Mouse (Mus musculus) stomach, postnatal 0 days (tissue): ENCODE results near the gene Tex38. TPM values are rescaled to one million over a fixed set of nuclear protein-coding genes. Genes with fewer than 3 reads are reported as not detected.

Experiments used
- ATAC-seq: fragments of 200-750 bp; cut with Nextera tagmentation; 2 replicates; pipeline ENCODE4 v1.8.0; 2017; ENCODE audit not compliant: low FRiP score, low TSS enrichment
- DNase-seq: peaks from one replicate; pipeline ENCODE4 v3.0.0-alpha.2; 2016; ENCODE audit warnings: low spot score
- H3K27ac ChIP-seq: fragments of 300-500 bp; sonication (generic); replicated peaks from 2 replicates; pipeline ENCODE4 v1.5.1; 2014; ENCODE audit warnings: mild to moderate bottlenecking, control low read depth
- H3K27me3 ChIP-seq: fragments of 300-500 bp; sonication (generic); 2 replicates; pipeline ENCODE4 v1.6.1; 2014; ENCODE audit warnings: low read length; ENCODE audit not compliant: control insufficient read depth, insufficient read depth
- H3K36me3 ChIP-seq: fragments of 300-500 bp; sonication (generic); 2 replicates; pipeline ENCODE4 v1.6.1; 2014; ENCODE audit warnings: low read length, mixed read lengths; ENCODE audit not compliant: control insufficient read depth, insufficient read depth
- H3K4me1 ChIP-seq: fragments of 300-500 bp; sonication (generic); replicated peaks from 2 replicates; pipeline ENCODE4 v1.6.1; 2014; ENCODE audit warnings: antibody characterized with exemption; ENCODE audit not compliant: control insufficient read depth, insufficient read depth
- H3K4me2 ChIP-seq: fragments of 300-500 bp; sonication (generic); replicated peaks from 2 replicates; pipeline ENCODE4 v1.6.1; 2014; ENCODE audit warnings: low read depth, mild to moderate bottlenecking, control low read depth, moderate library complexity
- H3K4me3 ChIP-seq: fragments of 300-500 bp; sonication (generic); 2 replicates; pipeline ENCODE4 v1.5.1; 2014; ENCODE audit warnings: low read depth, low read length, control low read depth
- H3K9ac ChIP-seq: fragments of 300-500 bp; sonication (generic); 2 replicates; pipeline ENCODE4 v1.6.1; 2014; ENCODE audit warnings: mild to moderate bottlenecking, low read length, control low read depth, mixed read lengths
- H3K9me3 ChIP-seq: fragments of 300-500 bp; sonication (generic); 2 replicates; pipeline ENCODE4 v1.6.1; 2016; ENCODE audit warnings: low read length; ENCODE audit not compliant: control insufficient read depth
- CTCF ChIP-seq: IDR thresholded peaks from 2 replicates; pipeline ENCODE4 v1.5.1; 2016; ENCODE audit warnings: antibody characterized with exemption, low read depth, mild to moderate bottlenecking, moderate library complexity
- EP300 ChIP-seq: optimal IDR thresholded peaks from 2 replicates; pipeline ENCODE3; 2016; ENCODE audit warnings: antibody characterized with exemption
- WGBS: fragments of 180-500 bp; shearing (Covaris S2); extraction: QIAGEN DNeasy Blood & Tissue Kit; methylation state at CpG from one replicate; pipeline ENCODE4 v1.1.7; 2014; 5-methylcytosine and 5-hydroxymethylcytosine counted together
- polyA plus RNA-seq: library from polyadenylated mRNA; unstranded; fragments of >200 nt; fragmentation: Nextera tagmentation; extraction: Ambion mirVana; gene quantifications from 2 replicates; pipeline ENCODE4 v1.2.1, GENCODE M21; 2015

Gene Tex38
- polyA plus RNA-seq, 1 experiment from 2014 or later = 0.21 TPM

GRCm38 (mm10) chr4:115761206-115761605 is 19.6 kb downstream of the Tex38 start:
- peaks cover 15% of the 10 kb centered on the region for H3K36me3 ChIP-seq
- no peak overlapping the region for H3K9ac ChIP-seq
- no peak for DNase-seq
- H3K27me3 ChIP-seq = no peaks in the 10 kb centered on the region
- no peak overlapping the region for H3K4me2 ChIP-seq
- ATAC-seq = no peak
- H3K27ac ChIP-seq = no peak overlapping the region
- no peaks in the 10 kb centered on the region for H3K4me1 ChIP-seq
- 39% methylated on average over 3 of the region's 3 CpGs for WGBS
- H3K9me3 ChIP-seq = no peaks in the 10 kb centered on the region
- H3K4me3 ChIP-seq = no peak overlapping the region
- no peak for TF ChIP-seq EP300

GRCm38 (mm10) chr4:115754851-115755250 is 26.0 kb downstream of the Tex38 start:
- no peak overlapping the region for H3K4me2 ChIP-seq
- H3K36me3 ChIP-seq = peaks cover 7% of the 10 kb centered on the region; the same call in 1 of the 2 replicates
- TF ChIP-seq CTCF = peak; percentile 35
- TF ChIP-seq EP300 = no peak
- H3K4me1 ChIP-seq = no peaks in the 10 kb centered on the region
- no peak overlapping the region for H3K27ac ChIP-seq
- no peak for DNase-seq
- no peak for ATAC-seq
- H3K9me3 ChIP-seq = no peaks in the 10 kb centered on the region
- no peaks in the 10 kb centered on the region for H3K27me3 ChIP-seq
- 95% methylated on average over 1 of the region's 1 CpGs for WGBS
- no peak overlapping the region for H3K9ac ChIP-seq
- H3K4me3 ChIP-seq = no peak overlapping the region

- WGBS = 93% methylated on average over 3 of the region's 3 CpGs
- no peak overlapping the region for H3K9ac ChIP-seq
- H3K36me3 ChIP-seq = peaks cover 3% of the 10 kb centered on the region; the same call in 1 of the 2 replicates
- H3K4me3 ChIP-seq = no peak overlapping the region
- H3K4me2 ChIP-seq = no peak overlapping the region
- no peaks in the 10 kb centered on the region for H3K4me1 ChIP-seq
- TF ChIP-seq EP300 (no peak), CTCF (no peak)
- H3K27ac ChIP-seq = no peak overlapping the region
- H3K9me3 ChIP-seq = no peaks in the 10 kb centered on the region
- DNase-seq = no peak
- no peaks in the 10 kb centered on the region for H3K27me3 ChIP-seq
- ATAC-seq = no peak
Measured at GRCm38 (mm10) chr4:115754101-115754500, 26.7 kb downstream of the Tex38 start.

- peaks cover 2% of the 10 kb centered on the region; the same call in 1 of the 2 replicates for H3K36me3 ChIP-seq
- DNase-seq (no peak), ATAC-seq (no peak)
- H3K4me2 ChIP-seq = no peak overlapping the region
- H3K4me3 ChIP-seq = no peak overlapping the region
- H3K4me1 ChIP-seq = no peaks in the 10 kb centered on the region
- H3K27me3 ChIP-seq = no peaks in the 10 kb centered on the region
- TF ChIP-seq CTCF = no peak
- H3K9ac ChIP-seq = no peak overlapping the region
- 76% methylated on average over 1 of the region's 1 CpGs for WGBS
- H3K27ac ChIP-seq = no peak overlapping the region
- H3K9me3 ChIP-seq = no peaks in the 10 kb centered on the region
Measured at GRCm38 (mm10) chr4:115749336-115749735, 31.5 kb downstream of the Tex38 start.

GRCm38 (mm10) chr4:115748181-115748580 is 32.6 kb downstream of the Tex38 start:
- no peak overlapping the region for H3K27ac ChIP-seq
- TF ChIP-seq CTCF (no peak), EP300 (no peak)
- no peaks in the 10 kb centered on the region for H3K27me3 ChIP-seq
- peaks cover 2% of the 10 kb centered on the region; the same call in 1 of the 2 replicates for H3K36me3 ChIP-seq
- H3K4me3 ChIP-seq = no peak overlapping the region
- WGBS = 52% methylated on average over 1 of the region's 1 CpGs
- H3K9ac ChIP-seq = no peak overlapping the region
- H3K4me2 ChIP-seq = no peak overlapping the region
- no peaks in the 10 kb centered on the region for H3K9me3 ChIP-seq
- no peaks in the 10 kb centered on the region for H3K4me1 ChIP-seq
- ATAC-seq (no peak), DNase-seq (no peak)

GRCm38 (mm10) chr4:115743096-115743495 is 37.7 kb downstream of the Tex38 start:
- Histone ChIP-seq H3K27me3 (no peaks in the 10 kb centered on the region), H3K27ac (no peak overlapping the region), H3K4me1 (peaks cover 5% of the 10 kb centered on the region), H3K4me2 (no peak overlapping the region), H3K9ac (no peak overlapping the region), H3K9me3 (no peaks in the 10 kb centered on the region), H3K4me3 (no peak overlapping the region), H3K36me3 (no peaks in the 10 kb centered on the region; the same call in 1 of the 2 replicates)
- ATAC-seq (peak; percentile 84), DNase-seq (no peak)
- 74% methylated on average over 4 of the region's 4 CpGs for WGBS
- no peak for TF ChIP-seq EP300
- TF ChIP-seq CTCF = no peak
